Mouse (Mus musculus) naive thymus-derived CD4-positive, alpha-beta T cell, adult 2 months (primary cell): ENCODE data around the gene Myo1a.
"Not testable (repeated sequence)": the region's sequence is repeated elsewhere in the genome, so short reads cannot be mapped to it uniquely, and the experiment has no call there.

Experiments used
- DNase-seq: peaks from one replicate; pipeline ENCODE4 v3.0.0-alpha.2; 2011; ENCODE audit warnings: low read depth

Gene Myo1a

GRCm38 (mm10) chr10:127704766-127705220, at the start of gene Myo1a:
Gene Myo1a, plus strand, starts transcription at chr10:127705170.
- no peak for DNase-seq

GRCm38 (mm10) chr10:127657617-127658016, 47.4 kb upstream of the Myo1a start:
- not testable (repeated sequence) for DNase-seq

DNA sequence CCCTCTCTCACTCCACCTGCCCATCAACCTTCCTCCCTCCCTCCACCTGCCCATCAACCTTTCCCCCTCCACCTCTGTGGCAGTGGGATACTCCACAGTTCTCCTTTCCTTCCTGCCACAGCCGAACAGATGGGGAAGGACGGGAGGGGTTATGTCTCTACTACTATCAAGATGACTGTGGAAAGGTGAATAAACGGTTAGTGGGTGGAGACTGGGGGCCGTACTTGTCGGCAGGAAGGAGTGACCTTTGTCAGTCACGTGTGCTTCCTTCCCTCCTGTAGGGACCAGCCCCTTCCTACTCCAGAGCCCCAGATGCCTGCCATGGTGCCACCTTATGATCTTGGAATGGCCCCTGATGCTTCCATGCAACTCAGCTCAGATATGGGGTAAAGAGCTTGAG, 46.9 kb upstream of the Myo1a start:
- no peak for DNase-seq

- DNase-seq, result no peak
These were observed 45.4 kb upstream of the Myo1a start for GRCm38 (mm10) chr10:127659551-127659950.

- DNase-seq, result no peak
These were observed 43.6 kb upstream of the Myo1a start for GRCm38 (mm10) chr10:127661291-127661914.

DNA sequence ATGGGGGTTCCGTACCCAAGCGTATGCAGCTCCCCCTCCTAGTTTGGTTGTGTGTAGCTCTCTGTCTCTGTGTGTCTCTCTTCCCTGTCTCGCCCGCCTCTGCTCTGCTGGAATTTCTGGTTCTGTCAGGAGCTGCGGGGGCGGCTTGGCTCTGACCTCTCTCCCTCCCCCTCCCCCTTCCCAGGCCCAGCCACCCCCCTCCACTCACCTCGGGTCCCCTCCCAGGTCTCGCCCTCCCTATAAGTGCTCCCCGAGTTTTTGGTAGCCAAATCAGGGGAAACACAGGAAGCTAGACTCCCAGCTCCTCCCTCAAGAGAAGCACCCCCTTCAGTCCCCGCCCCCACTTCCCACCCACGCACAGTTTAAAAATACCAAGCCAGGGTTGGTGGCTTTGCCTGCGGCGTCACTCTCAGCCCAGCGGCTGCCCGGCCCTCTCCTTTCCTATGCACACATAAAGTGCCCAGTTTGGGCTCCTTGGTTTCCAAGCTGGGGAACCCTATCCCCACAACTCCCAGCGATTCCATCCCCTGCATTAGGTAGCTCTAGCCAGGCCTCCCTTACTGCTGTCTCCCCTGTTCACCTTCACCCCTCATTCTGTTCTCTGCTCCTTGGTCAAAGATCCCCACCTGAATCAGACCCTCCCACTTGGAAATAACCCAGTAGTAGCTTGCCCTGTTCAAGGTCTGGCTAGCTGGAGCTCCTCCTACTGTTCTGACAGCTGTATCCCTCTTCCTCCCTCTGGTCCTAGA, 42.9 kb upstream of the Myo1a start:
- DNase-seq, result peak; percentile 85

- peak; percentile 57 for DNase-seq
These were observed 42.2 kb upstream of the Myo1a start for GRCm38 (mm10) chr10:127662666-127663253.

DNA sequence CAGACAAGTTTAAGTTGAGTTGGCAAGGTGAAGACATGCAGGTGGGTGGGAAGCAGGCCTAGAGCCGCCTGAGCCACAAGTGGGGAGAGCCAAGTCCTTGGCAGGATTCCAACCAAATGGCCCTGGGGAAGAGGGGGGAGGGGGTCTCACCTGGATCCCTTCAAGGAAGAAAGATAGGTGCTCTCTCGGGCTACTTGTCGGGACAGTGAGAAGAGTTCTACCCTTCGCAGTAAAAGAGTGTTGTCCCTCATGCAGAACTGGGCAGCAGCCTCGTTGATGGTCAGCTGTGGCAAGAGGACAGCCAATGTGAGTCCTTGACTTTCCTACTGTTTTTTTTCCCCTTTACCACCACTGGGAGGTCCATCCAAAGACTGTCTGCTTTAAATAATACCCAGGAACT, 41.4 kb upstream of the Myo1a start:
- DNase-seq, result no peak

GRCm38 (mm10) chr10:127664166-127664565, 40.8 kb upstream of the Myo1a start:
- no peak for DNase-seq

- no peak for DNase-seq
These were observed 40.1 kb upstream of the Myo1a start for GRCm38 (mm10) chr10:127664891-127665290.

DNA sequence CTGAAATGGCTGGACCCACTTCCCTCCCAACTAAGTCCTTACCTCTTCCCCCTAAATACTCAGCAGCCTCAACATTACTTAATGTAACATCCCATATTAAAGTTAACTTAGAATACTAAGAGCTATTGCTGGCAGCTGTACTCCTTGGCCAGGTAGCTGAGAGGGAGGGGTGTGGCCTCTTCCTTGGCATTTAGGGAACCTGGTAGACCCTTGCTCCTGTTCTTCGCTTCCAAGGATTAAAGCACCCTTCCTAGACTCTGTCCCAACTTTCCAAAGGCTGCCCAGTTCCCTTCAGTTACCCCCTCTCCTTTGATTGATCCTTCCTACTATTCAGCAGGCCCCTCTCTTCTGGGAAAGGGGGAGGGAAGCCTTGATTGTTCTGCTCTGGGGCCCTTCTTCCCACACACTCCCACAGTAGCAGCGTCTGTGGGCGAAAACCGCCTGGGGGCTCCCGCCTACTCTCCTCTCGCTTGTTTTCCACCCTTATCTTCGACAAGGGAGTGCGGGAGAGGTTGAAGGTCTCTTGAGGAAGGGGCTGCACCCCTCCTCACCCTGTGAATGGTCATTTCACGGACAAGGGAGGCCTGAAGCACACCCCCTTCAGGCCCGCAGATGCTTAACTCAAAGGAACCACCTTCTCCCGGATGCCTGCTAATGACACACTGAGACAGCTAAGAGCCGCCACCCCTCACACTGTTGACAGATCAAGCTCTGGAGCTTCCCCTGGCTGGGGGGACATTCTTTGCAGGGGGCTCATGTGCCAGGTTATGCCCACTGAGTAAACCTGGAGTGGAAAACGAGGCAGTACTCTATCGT, 39.4 kb upstream of the Myo1a start:
- peak; percentile 65 for DNase-seq

- DNase-seq, result peak; percentile 82
These were observed 38.3 kb upstream of the Myo1a start, which contains the start of gene Nemp1 for GRCm38 (mm10) chr10:127666501-127667268. Gene Nemp1, plus strand, starts transcription at chr10:127666901.

GRCm38 (mm10) chr10:127667269-127668092, 37.5 kb upstream of the Myo1a start:
- peak; percentile 85 for DNase-seq

- DNase-seq, result peak; percentile 88
These were observed 36.6 kb upstream of the Myo1a start, which contains the start of gene Nab2 for GRCm38 (mm10) chr10:127668093-127669050. Gene Nab2, minus strand, starts transcription at chr10:127668568.

DNA sequence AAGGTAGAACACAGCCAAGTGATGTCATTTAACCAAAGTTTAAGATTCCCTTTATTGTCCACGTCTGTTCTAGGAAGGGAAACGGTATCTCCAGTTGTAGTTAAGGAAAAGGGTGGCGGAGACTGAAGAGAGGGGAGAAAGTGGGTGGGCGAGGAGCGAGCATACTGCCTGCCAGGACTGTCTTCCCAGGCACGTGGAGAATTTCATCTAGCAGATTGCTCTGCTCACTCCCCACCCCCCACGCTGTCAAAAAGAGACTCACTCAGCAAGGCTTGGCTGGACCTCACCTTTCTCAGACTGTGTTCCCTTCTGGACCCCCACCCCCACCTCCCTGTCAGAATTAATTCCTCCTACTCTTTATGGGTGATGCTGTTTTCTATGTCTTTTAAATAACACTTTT, 35.8 kb upstream of the Myo1a start:
- DNase-seq, result no peak

DNA sequence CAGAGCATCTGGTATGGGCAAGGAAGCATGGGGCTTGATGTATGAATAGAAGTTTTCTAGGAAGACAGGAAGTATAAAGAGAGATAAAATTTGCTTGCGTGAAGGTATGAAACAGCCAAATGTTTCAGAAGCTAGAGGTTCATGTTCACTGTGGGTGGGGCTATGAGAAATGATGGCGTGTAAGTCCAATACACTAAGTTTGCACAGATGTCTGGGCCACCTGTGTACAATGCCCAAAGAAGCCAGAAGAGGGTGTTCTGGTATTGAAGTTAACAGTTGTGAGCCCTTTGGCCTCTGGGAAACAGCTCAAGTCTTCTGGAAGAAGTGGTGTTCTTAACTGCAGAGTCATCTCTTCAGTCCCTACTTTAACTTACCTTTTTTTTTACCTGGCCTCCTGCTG, 34.8 kb upstream of the Myo1a start:
- DNase-seq, result peak; percentile 50

- peak; percentile 81 for DNase-seq
These were observed 33.7 kb upstream of the Myo1a start for GRCm38 (mm10) chr10:127671276-127671675.

DNA sequence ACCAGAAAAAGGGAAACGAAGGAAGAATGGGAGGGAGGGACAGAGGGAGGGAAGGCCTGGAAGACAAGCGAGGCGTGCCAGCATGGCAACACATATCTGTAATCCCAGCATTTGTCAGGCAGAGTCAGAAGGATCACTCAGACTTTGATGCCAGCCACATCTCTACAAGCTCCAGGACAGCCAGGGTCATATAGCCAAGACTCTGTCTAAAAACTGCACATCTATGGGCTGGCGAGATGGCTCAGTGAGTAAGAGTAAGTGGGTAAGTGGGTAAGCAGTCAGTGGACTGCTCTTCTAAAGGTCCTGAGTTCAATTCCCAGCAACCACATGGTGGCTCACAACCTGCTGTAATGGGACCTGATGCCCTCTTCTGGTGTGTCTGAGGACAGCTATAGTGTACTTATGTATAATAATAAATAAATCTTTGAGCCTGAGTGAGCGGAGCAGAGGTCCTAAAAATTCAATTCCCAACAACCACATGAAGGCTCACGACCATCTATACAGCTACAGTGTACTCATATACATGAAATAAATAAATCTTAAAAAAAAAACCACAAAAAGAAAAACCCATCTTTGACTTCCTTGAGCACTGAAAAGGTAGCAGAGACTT, 30.8 kb upstream of the Myo1a start:
- DNase-seq, result no peak
